Mouse (Mus musculus) ES-Bruce4 (cell line): ENCODE results near the gene Ccdc32. TPM values are rescaled to one million over a fixed set of nuclear protein-coding genes. Genes with fewer than 3 reads are reported as not detected.

Experiments used
- H3K27ac ChIP-seq: 2 replicates; pipeline ENCODE4 v1.5.1; 2012; ENCODE audit warnings: low read length, inconsistent platforms; ENCODE audit not compliant: insufficient read depth
- H3K27me3 ChIP-seq: 2 replicates; pipeline ENCODE4 v1.6.1; 2012; ENCODE audit warnings: mild to moderate bottlenecking, low read length, inconsistent platforms; ENCODE audit not compliant: control insufficient read depth, poor library complexity, insufficient read depth, severe bottlenecking
- H3K36me3 ChIP-seq: 2 replicates; pipeline ENCODE4 v1.6.1; 2012; ENCODE audit warnings: inconsistent platforms, mild to moderate bottlenecking, low read length, moderate library complexity; ENCODE audit not compliant: control insufficient read depth, poor library complexity, insufficient read depth, severe bottlenecking
- H3K4me1 ChIP-seq: one replicate; pipeline ENCODE4 v1.8.1; 2011; ENCODE audit warnings: low read length; ENCODE audit not compliant: control insufficient read depth, insufficient read depth
- H3K4me3 ChIP-seq: 2 replicates; pipeline ENCODE4 v1.5.1; 2011; ENCODE audit warnings: low read depth, mild to moderate bottlenecking, low read length
- H3K9ac ChIP-seq: 2 replicates; pipeline ENCODE4 v1.6.1; 2012; ENCODE audit warnings: low read depth, mild to moderate bottlenecking, inconsistent platforms; ENCODE audit not compliant: poor library complexity, severe bottlenecking
- H3K9me3 ChIP-seq: replicated peaks from 2 replicates; pipeline ENCODE4 v1.6.1; 2012; ENCODE audit warnings: mild to moderate bottlenecking, low read length, inconsistent platforms; ENCODE audit not compliant: control insufficient read depth, poor library complexity, insufficient read depth, severe bottlenecking
- CTCF ChIP-seq: IDR thresholded peaks from one replicate; pipeline ENCODE4 v1.8.1; 2011; ENCODE audit warnings: low read depth, low read length
- EP300 ChIP-seq: IDR thresholded peaks from 2 replicates; pipeline ENCODE4 v1.6.1; 2011; ENCODE audit warnings: low read depth, low read length; ENCODE audit not compliant: insufficient read depth
- POLR2A ChIP-seq: IDR thresholded peaks from one replicate; pipeline ENCODE4 v1.8.1; 2011; ENCODE audit warnings: low read length; ENCODE audit not compliant: insufficient read depth
- polyA plus RNA-seq: library from polyadenylated mRNA; stranded (reverse); fragments of >200 nt; gene quantifications from 2 replicates; pipeline ENCODE4 v1.2.4, GENCODE M21; 2011; ENCODE audit warnings: low read depth; ENCODE audit not compliant: missing spikeins, insufficient read depth, insufficient read length

The Ccdc32 gene
- polyA plus RNA-seq, 1 experiment: 8.7 TPM

DNA sequence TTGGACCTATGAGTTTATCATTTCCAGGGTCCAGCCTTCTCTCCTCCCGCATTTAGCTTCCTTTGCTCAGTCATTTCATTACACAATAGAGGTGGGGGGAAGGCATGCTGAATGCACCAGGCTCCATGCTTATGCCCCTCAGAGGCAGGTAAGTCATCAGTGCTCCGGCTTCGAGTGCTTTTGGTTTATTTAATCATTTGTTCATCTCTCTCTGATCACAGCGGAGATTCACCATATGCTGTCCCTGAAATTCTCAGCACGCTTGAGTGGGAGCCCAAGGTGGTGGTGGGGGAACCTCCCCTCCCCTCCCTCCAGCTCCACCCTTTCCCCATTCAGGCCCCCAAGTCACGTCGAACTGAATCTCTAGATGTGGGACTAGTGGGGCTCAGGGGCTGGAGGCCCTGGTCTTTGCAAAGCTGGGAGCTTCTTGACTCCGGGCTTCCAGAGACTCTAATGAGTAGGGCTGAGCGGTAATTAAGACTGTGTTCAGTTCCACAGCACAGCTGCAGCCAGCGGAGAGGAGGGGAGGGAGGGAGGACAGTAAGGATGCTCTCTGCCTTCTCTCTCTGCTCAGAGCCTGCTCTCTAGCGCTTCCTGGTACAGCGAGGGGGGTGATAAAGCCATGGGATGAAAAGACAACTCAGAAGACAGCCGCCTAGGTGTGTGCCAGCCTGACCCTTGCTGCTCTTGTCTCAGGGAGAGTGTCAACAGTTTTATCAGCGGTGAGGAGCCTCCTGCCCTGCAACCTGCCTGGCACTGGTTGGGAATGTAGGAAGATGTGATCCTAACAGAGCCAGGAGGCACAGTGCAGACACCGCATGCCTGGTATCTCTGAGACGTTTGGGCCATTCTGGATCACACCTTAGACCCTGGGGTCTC, 33.0 kb downstream of the Ccdc32 start:
- H3K9ac ChIP-seq: no peak overlapping the region
- no peaks in the 10 kb centered on the region for H3K36me3 ChIP-seq

GRCm38 (mm10) chr2:118995490-118995889, 33.7 kb downstream of the Ccdc32 start:
- Histone ChIP-seq H3K4me1 (peaks cover 3% of the 10 kb centered on the region), H3K9me3 (0 out of 2 replicates have a peak, but pooled peaks cover 2% of the 10 kb centered on the region), H3K36me3 (no peaks in the 10 kb centered on the region), H3K9ac (no peak overlapping the region), H3K4me3 (no peak overlapping the region), H3K27ac (no peak overlapping the region), H3K27me3 (no peaks in the 10 kb centered on the region)
- TF ChIP-seq CTCF: no peak
- no peak for TF ChIP-seq POLR2A
- no peak for TF ChIP-seq EP300

More for the DNA sequence above, 33.0 kb downstream of the Ccdc32 start:
- no peak overlapping the region for H3K27ac ChIP-seq
- H3K27me3 ChIP-seq: no peaks in the 10 kb centered on the region
- no peak overlapping the region for H3K4me3 ChIP-seq
- H3K9me3 ChIP-seq: no peaks in the 10 kb centered on the region
- H3K4me1 ChIP-seq: peaks cover 3% of the 10 kb centered on the region
- TF ChIP-seq EP300: no peak
- no peak for TF ChIP-seq POLR2A
- no peak for TF ChIP-seq CTCF

DNA sequence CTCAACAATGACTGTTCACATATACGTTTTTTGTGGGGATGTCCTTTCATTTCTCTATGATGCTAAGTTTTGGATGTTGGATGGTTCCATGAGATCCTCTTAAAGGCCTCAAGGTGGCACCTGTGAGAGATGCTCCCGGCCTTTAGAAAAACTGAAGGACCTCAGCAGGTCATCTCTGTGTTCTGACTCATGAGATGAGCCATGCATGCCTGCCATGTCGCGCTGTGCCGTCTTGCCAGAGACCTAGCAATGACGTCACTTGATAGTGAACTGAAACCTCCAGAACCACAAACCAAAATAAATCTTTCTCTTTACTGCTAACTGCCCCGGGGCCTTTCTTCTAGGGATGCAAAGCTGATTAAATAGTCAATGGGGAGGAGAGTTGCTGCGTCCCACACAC, 45.4 kb downstream of the Ccdc32 start:
- TF ChIP-seq EP300 (no peak), CTCF (no peak), POLR2A (no peak)
- no peaks in the 10 kb centered on the region for H3K27me3 ChIP-seq
- H3K4me1 ChIP-seq: no peaks in the 10 kb centered on the region

GRCm38 (mm10) chr2:118980841-118981240, 48.4 kb downstream of the Ccdc32 start:
- Histone ChIP-seq H3K9me3 (no peaks in the 10 kb centered on the region), H3K27ac (no peak overlapping the region), H3K9ac (no peak overlapping the region), H3K4me3 (no peak overlapping the region), H3K36me3 (no peaks in the 10 kb centered on the region), H3K4me1 (no peaks in the 10 kb centered on the region), H3K27me3 (no peaks in the 10 kb centered on the region)
- TF ChIP-seq EP300: no peak
- no peak for TF ChIP-seq CTCF
- TF ChIP-seq POLR2A: no peak

More for the DNA sequence above, 45.4 kb downstream of the Ccdc32 start:
- no peaks in the 10 kb centered on the region for H3K36me3 ChIP-seq
- no peak overlapping the region for H3K27ac ChIP-seq
- no peak overlapping the region for H3K4me3 ChIP-seq
- no peaks in the 10 kb centered on the region for H3K9me3 ChIP-seq
- H3K9ac ChIP-seq: no peak overlapping the region

GRCm38 (mm10) chr2:118978064-118978463, 51.1 kb downstream of the Ccdc32 start:
- no peaks in the 10 kb centered on the region for H3K36me3 ChIP-seq
- 0 out of 2 replicates have a peak, but pooled peaks cover 2% of the 10 kb centered on the region for H3K27me3 ChIP-seq
- H3K9me3 ChIP-seq: no peaks in the 10 kb centered on the region
- TF ChIP-seq CTCF (peak; percentile 23), EP300 (no peak)
- no peaks in the 10 kb centered on the region for H3K4me1 ChIP-seq
- H3K9ac ChIP-seq: no peak overlapping the region
- H3K27ac ChIP-seq: no peak overlapping the region
- H3K4me3 ChIP-seq: no peak overlapping the region

DNA sequence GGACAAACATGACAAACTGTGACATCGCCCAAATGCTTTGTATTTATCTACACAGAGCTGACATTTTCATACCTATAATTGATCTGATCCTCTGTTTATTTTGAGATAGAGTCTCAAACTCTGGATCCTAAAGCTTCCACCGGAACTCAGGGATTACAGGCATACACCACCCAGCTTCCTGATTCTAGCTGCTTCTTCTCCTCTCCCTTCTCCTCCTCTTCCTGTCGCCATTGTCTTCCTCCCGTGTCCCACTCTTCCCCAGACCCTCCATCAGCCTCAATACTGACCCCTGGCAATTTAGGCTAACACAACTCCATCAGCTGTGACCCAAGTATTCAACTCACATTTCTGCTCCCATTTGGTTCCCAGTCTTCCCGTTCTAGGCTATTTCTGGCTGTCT, 52.3 kb downstream of the Ccdc32 start:
- no peaks in the 10 kb centered on the region for H3K4me1 ChIP-seq
- 0 out of 2 replicates have a peak, but pooled peaks cover 2% of the 10 kb centered on the region for H3K27me3 ChIP-seq
- peak overlapping the region; percentile 60 for H3K9ac ChIP-seq
- peak overlapping the region; percentile 63 for H3K4me3 ChIP-seq
- H3K9me3 ChIP-seq: no peaks in the 10 kb centered on the region
- TF ChIP-seq CTCF (no peak), POLR2A (no peak), EP300 (no peak)
- no peaks in the 10 kb centered on the region for H3K36me3 ChIP-seq
- no peak overlapping the region for H3K27ac ChIP-seq
